Mouse (Mus musculus) thymus, adult 2 months (tissue): ENCODE measurements around the gene Enho.
"Not testable (repeated sequence)": the region's sequence is repeated elsewhere in the genome, so short reads cannot be mapped to it uniquely, and the experiment has no call there.

ENCODE experiments used
- CTCF ChIP-seq: fragments of 200-500 bp; IDR thresholded peaks from 2 replicates; pipeline ENCODE4 v1.5.1; 2012; ENCODE audit warnings: mild to moderate bottlenecking, control low read depth, low read length, moderate library complexity, borderline replicate concordance; ENCODE audit not compliant: control insufficient read depth, poor library complexity, insufficient read depth; ENCODE audit errors: extremely low read depth
- POLR2A ChIP-seq: fragments of 200-500 bp; IDR thresholded peaks from 2 replicates; pipeline ENCODE4 v1.6.1; 2012; ENCODE audit warnings: mild to moderate bottlenecking, low read length, control low read depth, moderate library complexity; ENCODE audit not compliant: control insufficient read depth, poor library complexity, insufficient read depth; ENCODE audit errors: extremely low read depth

DNA sequence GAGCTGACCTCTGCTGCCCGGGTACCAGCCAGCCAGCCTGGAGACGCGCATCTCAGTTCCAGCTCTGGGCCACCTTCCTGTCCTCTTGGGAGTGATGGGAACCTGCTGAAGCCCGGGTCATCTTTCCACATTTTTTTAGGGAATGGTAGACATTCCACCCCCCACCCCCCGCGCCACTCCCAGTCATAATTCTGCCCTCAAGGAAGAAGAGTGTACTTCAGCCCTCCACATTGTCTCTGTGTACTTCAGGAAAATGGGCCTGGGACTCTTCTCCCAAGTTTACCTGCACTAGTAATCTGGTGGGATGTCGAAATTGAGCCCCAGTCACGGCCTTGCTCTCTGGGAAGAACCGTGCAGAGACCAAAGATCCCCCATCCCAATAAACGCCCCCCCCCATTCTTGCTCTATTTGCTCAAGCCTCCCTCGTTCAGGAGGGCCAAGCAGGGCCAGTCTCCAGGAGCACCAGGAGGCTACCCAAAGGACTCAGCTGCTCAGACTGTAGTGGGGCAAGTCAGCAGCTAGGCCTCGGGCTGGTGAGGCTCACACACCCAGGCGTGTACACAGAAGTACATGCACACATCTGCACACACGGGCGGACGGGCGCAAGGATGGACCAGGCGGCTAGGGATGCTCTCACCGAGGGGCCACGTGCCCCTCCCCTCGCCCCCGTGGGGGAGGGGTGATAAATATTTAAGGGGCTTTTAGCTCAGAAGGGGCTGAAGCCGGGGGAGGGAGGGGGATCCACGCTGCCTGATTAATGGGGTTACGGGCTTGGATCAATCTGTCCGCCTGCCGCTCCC, 44.2 kb upstream of the Enho start:
- not testable (repeated sequence) for TF ChIP-seq CTCF, POLR2A
